Mouse (Mus musculus) kidney, adult 2 months (tissue): ENCODE data around the gene Erc2.

ENCODE experiments used
- CTCF ChIP-seq: fragments of 200-500 bp; conservative IDR thresholded peaks from 2 replicates; pipeline ENCODE4 v1.5.1; 2011; ENCODE audit warnings: low read depth, mild to moderate bottlenecking, control low read depth, low read length, moderate library complexity, mixed read lengths; ENCODE audit not compliant: insufficient read depth, insufficient read length
- POLR2A ChIP-seq: fragments of 200-500 bp; IDR thresholded peaks from one replicate; pipeline ENCODE4 v1.6.1; 2011; ENCODE audit warnings: low read depth, low read length, control low read depth

- TF ChIP-seq POLR2A (no peak), CTCF (no peak)
Observed at GRCm38 (mm10) chr14:28323727-28324126, 701.5 kb downstream of the Erc2 start.
